Mouse (Mus musculus): ENCODE data around the gene Pde1a. TPM values are rescaled to one million over a fixed set of nuclear protein-coding genes. Genes with fewer than 3 reads are reported as not detected.

Gene Pde1a
- polyA plus RNA-seq, 1 experiment, result 19.9 TPM

DNA sequence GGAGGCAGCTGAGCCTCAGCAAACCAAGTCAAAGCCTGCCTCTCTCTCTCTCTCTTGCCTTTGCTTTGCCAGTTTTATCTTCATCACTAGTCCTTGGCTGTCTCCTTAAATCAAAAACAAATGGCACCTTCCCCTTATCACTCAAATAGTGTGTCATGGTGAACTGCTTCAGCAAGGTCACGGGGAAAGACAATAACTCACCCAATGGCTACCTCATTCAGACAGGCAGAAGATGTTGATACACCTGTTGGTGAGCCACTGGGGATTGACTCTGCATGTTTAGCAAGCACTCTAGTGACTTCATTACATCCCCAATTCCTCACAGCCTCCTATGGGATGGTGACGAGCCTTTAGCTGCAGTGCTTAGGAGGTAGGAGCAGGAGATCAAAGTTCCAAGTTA lies 331.8 kb downstream of the Pde1a start:
- no peak overlapping the region for H3K27ac ChIP-seq (ENCODE audit: insufficient read depth, low read length)
- no peak overlapping the region for H3K4me3 ChIP-seq (ENCODE audit: insufficient read depth, low read length)
- H3K4me1 ChIP-seq (ENCODE audit: control insufficient read depth, insufficient read depth, low read length), result no peaks in the 10 kb centered on the region
- no peak for TF ChIP-seq CTCF (IDR thresholded peaks at IDR 0.05; ENCODE audit: borderline replicate concordance, insufficient read depth, low read length)
- no peak for TF ChIP-seq POLR2A (IDR thresholded peaks at IDR 0.05; ENCODE audit: low read depth, low read length)

DNA sequence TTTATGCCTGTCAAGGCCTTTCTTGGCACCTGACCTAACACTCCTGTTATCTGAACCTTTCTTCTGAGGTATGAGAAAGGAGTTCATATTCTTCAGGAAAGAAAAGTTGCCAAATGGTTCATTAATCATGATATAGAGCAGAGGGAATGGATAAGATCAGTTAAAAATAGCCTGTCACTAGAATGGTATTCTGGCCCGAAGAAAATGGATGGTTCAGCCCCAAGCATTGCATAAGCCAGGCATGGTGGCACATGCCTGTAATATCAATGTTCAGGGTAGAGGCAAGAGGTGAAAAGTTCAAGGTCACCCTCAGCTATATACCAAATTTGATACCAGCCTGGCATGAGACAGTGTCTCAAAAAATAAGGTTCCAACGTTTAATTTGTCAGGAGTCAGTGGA lies 336.1 kb downstream of the Pde1a start:
- H3K27ac ChIP-seq (ENCODE audit: insufficient read depth, low read length), result no peak overlapping the region
- no peak overlapping the region for H3K4me3 ChIP-seq (ENCODE audit: insufficient read depth, low read length)
- TF ChIP-seq POLR2A (IDR thresholded peaks at IDR 0.05; ENCODE audit: low read depth, low read length), result no peak
- no peak for TF ChIP-seq CTCF (IDR thresholded peaks at IDR 0.05; ENCODE audit: borderline replicate concordance, insufficient read depth, low read length)
- H3K4me1 ChIP-seq (ENCODE audit: control insufficient read depth, insufficient read depth, low read length), result no peaks in the 10 kb centered on the region

DNA sequence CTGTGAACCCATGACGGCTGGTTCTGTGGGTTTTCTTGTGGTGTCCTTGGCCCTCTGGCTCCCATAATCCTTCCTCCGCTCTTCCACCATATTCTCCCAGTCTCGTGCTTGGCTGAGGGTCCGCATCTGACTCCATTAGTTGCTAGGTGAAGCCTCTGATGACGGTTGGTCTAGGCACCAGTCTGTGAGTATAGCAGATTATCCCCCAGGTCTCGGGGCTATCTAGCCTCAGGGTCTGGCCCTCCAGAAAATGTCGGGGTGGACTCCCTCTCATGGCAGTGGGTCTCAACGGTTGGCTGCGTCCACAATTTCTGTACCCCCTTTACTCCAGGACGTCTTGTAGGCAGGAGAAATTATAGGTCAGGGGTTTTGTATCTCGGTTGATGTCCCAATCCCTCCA lies 342.8 kb downstream of the Pde1a start:
- no peaks in the 10 kb centered on the region for H3K4me1 ChIP-seq (ENCODE audit: control insufficient read depth, insufficient read depth, low read length)
- TF ChIP-seq POLR2A (IDR thresholded peaks at IDR 0.05; ENCODE audit: low read depth, low read length) (no peak), CTCF (IDR thresholded peaks at IDR 0.05; ENCODE audit: borderline replicate concordance, insufficient read depth, low read length) (no peak)
- no peak overlapping the region for H3K4me3 ChIP-seq (ENCODE audit: insufficient read depth, low read length)
- H3K27ac ChIP-seq (ENCODE audit: insufficient read depth, low read length), result no peak overlapping the region

DNA sequence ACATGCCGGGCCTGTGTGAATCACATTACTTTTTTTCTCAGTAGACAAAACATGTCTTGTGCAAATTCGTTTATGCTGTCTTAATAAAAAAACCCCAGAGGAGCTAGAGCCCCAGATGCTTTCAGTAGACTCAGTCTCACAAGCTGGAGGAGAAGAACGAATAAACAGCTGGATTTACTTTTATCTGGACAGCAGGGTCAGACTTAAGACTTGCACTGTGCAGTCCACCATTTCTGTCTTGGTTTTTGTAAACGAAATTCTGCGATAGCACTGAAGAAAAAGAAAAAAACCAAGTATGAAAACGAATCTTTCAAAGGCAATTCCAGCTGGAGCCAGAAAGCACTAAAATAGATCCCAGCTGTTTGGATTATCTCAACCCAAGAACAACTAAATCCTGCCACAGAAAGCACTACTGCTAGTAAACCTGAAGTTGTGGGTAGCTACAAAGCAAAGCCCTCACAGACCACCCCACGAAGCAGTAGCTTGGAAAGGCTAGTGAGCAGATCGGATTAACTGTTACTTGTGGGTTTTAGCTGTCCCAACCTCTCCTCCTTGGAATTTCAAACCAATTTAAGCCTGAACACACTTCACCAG lies 343.6 kb downstream of the Pde1a start:
- TF ChIP-seq CTCF (IDR thresholded peaks at IDR 0.05; ENCODE audit: borderline replicate concordance, insufficient read depth, low read length) (no peak), POLR2A (IDR thresholded peaks at IDR 0.05; ENCODE audit: low read depth, low read length) (no peak)
- Histone ChIP-seq H3K4me3 (ENCODE audit: insufficient read depth, low read length) (no peak overlapping the region), H3K27ac (ENCODE audit: insufficient read depth, low read length) (no peak overlapping the region), H3K4me1 (ENCODE audit: control insufficient read depth, insufficient read depth, low read length) (no peaks in the 10 kb centered on the region)

Other genes starting within 250 kb of the Pde1a start
- gene Prdx6b, start 163.0 kb upstream of the Pde1a start, polyA plus RNA-seq (2011; ENCODE audit: insufficient read length, low read depth, missing spikeins), result not detected in 2 replicates
- gene Dnajc10, start 186.0 kb upstream of the Pde1a start, polyA plus RNA-seq (2011; ENCODE audit: insufficient read length, low read depth, missing spikeins), result 132 and 136 TPM in 2 replicates

Measured in embryonic fibroblast, embryonic 13.5 days (primary cell).